Mouse (Mus musculus) forebrain, embryonic 13.5 days (tissue): ENCODE data around the gene Nnmt. TPM values are rescaled to one million over a fixed set of nuclear protein-coding genes. Genes with fewer than 3 reads are reported as not detected.

ENCODE experiments used
- ATAC-seq: fragments of 200-750 bp; cut with Nextera tagmentation; 2 replicates; pipeline ENCODE4 v1.8.0; 2017
- H3K27ac ChIP-seq: fragments of 300-500 bp; sonication (generic); 2 replicates; pipeline ENCODE4 v1.5.1; 2015; ENCODE audit warnings: inconsistent platforms, mild to moderate bottlenecking, moderate library complexity
- H3K27me3 ChIP-seq: fragments of 300-500 bp; sonication (generic); 2 replicates; pipeline ENCODE4 v1.6.1; 2015; ENCODE audit warnings: mild to moderate bottlenecking, inconsistent platforms
- H3K36me3 ChIP-seq: fragments of 300-500 bp; sonication (generic); 2 replicates; pipeline ENCODE4 v1.6.1; 2015; ENCODE audit warnings: mild to moderate bottlenecking, inconsistent platforms; ENCODE audit not compliant: poor library complexity, severe bottlenecking
- H3K4me1 ChIP-seq: fragments of 300-500 bp; sonication (generic); 2 replicates; pipeline ENCODE4 v1.6.1; 2015; ENCODE audit warnings: inconsistent platforms
- H3K4me2 ChIP-seq: fragments of 300-500 bp; sonication (generic); 2 replicates; pipeline ENCODE4 v1.6.1; 2015; ENCODE audit warnings: inconsistent platforms, mild to moderate bottlenecking, moderate library complexity
- H3K4me3 ChIP-seq: fragments of 300-500 bp; sonication (generic); 2 replicates; pipeline ENCODE4 v1.5.1; 2015; ENCODE audit warnings: mild to moderate bottlenecking, inconsistent platforms
- H3K9ac ChIP-seq: fragments of 300-500 bp; sonication (generic); 2 replicates; pipeline ENCODE4 v1.6.1; 2015; ENCODE audit warnings: mild to moderate bottlenecking, inconsistent platforms
- H3K9me3 ChIP-seq: fragments of 300-500 bp; sonication (generic); replicated peaks from 2 replicates; pipeline ENCODE4 v1.6.1; 2016; ENCODE audit warnings: inconsistent platforms
- WGBS: fragments of 180-500 bp; shearing (Covaris S2); methylation state at CpG from one replicate; pipeline ENCODE4 v1.1.7; 2015; 5-methylcytosine and 5-hydroxymethylcytosine counted together
- polyA plus RNA-seq: library from polyadenylated mRNA; unstranded; fragments of >200 nt; fragmentation: Nextera tagmentation; extraction: Ambion mirVana; gene quantifications from 2 replicates; pipeline ENCODE4 v1.2.1, GENCODE M21; 2015

Nnmt gene
- polyA plus RNA-seq, 1 experiment from 2014 or later, result not detected

- H3K9me3 ChIP-seq, result no peaks in the 10 kb centered on the region
- H3K4me3 ChIP-seq, result no peak overlapping the region
- H3K27ac ChIP-seq, result no peak overlapping the region
- ATAC-seq, result no peak
- no peaks in the 10 kb centered on the region for H3K36me3 ChIP-seq
- no peak overlapping the region for H3K4me2 ChIP-seq
- 0 out of 2 replicates have a peak, but pooled peaks cover 3% of the 10 kb centered on the region for H3K27me3 ChIP-seq
- no peaks in the 10 kb centered on the region for H3K4me1 ChIP-seq
- WGBS, result 87% methylated on average over 8 of the region's 8 CpGs
- H3K9ac ChIP-seq, result no peak overlapping the region
These were observed 13.2 kb upstream of the Nnmt start for GRCm38 (mm10) chr9:48618111-48618510.

GRCm38 (mm10) chr9:48617511-48618010, 12.6 kb upstream of the Nnmt start:
- Histone ChIP-seq H3K27me3 (0 out of 2 replicates have a peak, but pooled peaks cover 3% of the 10 kb centered on the region), H3K4me2 (no peak overlapping the region), H3K36me3 (no peaks in the 10 kb centered on the region), H3K4me1 (no peaks in the 10 kb centered on the region), H3K4me3 (no peak overlapping the region), H3K27ac (no peak overlapping the region), H3K9me3 (no peaks in the 10 kb centered on the region), H3K9ac (no peak overlapping the region)
- 94% methylated on average over 3 of the region's 3 CpGs for WGBS
- no peak for ATAC-seq

GRCm38 (mm10) chr9:48613221-48613620, 8.3 kb upstream of the Nnmt start:
- Histone ChIP-seq H3K9ac (no peak overlapping the region), H3K27me3 (no peaks in the 10 kb centered on the region), H3K4me2 (no peak overlapping the region), H3K4me1 (no peaks in the 10 kb centered on the region), H3K36me3 (no peaks in the 10 kb centered on the region), H3K4me3 (no peak overlapping the region), H3K9me3 (no peaks in the 10 kb centered on the region), H3K27ac (no peak overlapping the region)
- ATAC-seq, result no peak
- 83% methylated on average over 4 of the region's 4 CpGs for WGBS

- H3K27ac ChIP-seq, result no peak overlapping the region
- WGBS, result 84% methylated on average over 5 of the region's 5 CpGs
- no peaks in the 10 kb centered on the region for H3K36me3 ChIP-seq
- peaks cover 3% of the 10 kb centered on the region; the same call in 1 of the 2 replicates for H3K4me1 ChIP-seq
- no peak for ATAC-seq
- H3K9me3 ChIP-seq, result no peaks in the 10 kb centered on the region
- no peak overlapping the region for H3K9ac ChIP-seq
- no peak overlapping the region for H3K4me3 ChIP-seq
- no peak overlapping the region for H3K4me2 ChIP-seq
- no peaks in the 10 kb centered on the region for H3K27me3 ChIP-seq
These were observed 7.6 kb upstream of the Nnmt start for GRCm38 (mm10) chr9:48612542-48612941.

GRCm38 (mm10) chr9:48611032-48611431, 6.1 kb upstream of the Nnmt start:
- H3K27me3 ChIP-seq, result no peaks in the 10 kb centered on the region
- no peak overlapping the region for H3K27ac ChIP-seq
- no peak for ATAC-seq
- H3K4me3 ChIP-seq, result no peak overlapping the region
- no peak overlapping the region for H3K9ac ChIP-seq
- no peak overlapping the region for H3K4me2 ChIP-seq
- H3K4me1 ChIP-seq, result peaks cover 5% of the 10 kb centered on the region; the same call in 1 of the 2 replicates
- H3K9me3 ChIP-seq, result no peaks in the 10 kb centered on the region
- 45% methylated on average over 1 of the region's 1 CpGs for WGBS
- no peaks in the 10 kb centered on the region for H3K36me3 ChIP-seq

- no peak overlapping the region for H3K27ac ChIP-seq
- no peak for ATAC-seq
- H3K36me3 ChIP-seq, result no peaks in the 10 kb centered on the region
- no peak overlapping the region for H3K4me3 ChIP-seq
- H3K9ac ChIP-seq, result no peak overlapping the region
- H3K4me1 ChIP-seq, result peaks cover 5% of the 10 kb centered on the region; the same call in 1 of the 2 replicates
- WGBS, result 84% methylated on average over 4 of the region's 4 CpGs
- no peaks in the 10 kb centered on the region for H3K27me3 ChIP-seq
- H3K4me2 ChIP-seq, result no peak overlapping the region
- no peaks in the 10 kb centered on the region for H3K9me3 ChIP-seq
These were observed 4.8 kb upstream of the Nnmt start for GRCm38 (mm10) chr9:48609734-48610133.

GRCm38 (mm10) chr9:48607417-48607816, 2.5 kb upstream of the Nnmt start:
- no peak overlapping the region for H3K9ac ChIP-seq
- H3K4me3 ChIP-seq, result no peak overlapping the region
- H3K4me1 ChIP-seq, result peaks cover 5% of the 10 kb centered on the region; the same call in 1 of the 2 replicates
- no peak overlapping the region for H3K27ac ChIP-seq
- no peak for ATAC-seq
- 0 out of 2 replicates have a peak, but pooled peaks cover 3% of the 10 kb centered on the region for H3K27me3 ChIP-seq
- H3K9me3 ChIP-seq, result no peaks in the 10 kb centered on the region
- no peak overlapping the region for H3K4me2 ChIP-seq
- H3K36me3 ChIP-seq, result no peaks in the 10 kb centered on the region
- 27% methylated on average over 7 of the region's 7 CpGs for WGBS

- H3K36me3 ChIP-seq, result no peaks in the 10 kb centered on the region
- no peak overlapping the region for H3K4me3 ChIP-seq
- H3K27ac ChIP-seq, result no peak overlapping the region
- 0 out of 2 replicates have a peak, but pooled peaks cover 3% of the 10 kb centered on the region for H3K27me3 ChIP-seq
- H3K9ac ChIP-seq, result no peak overlapping the region
- no peaks in the 10 kb centered on the region for H3K9me3 ChIP-seq
- ATAC-seq, result no peak
- 85% methylated on average over 7 of the region's 7 CpGs for WGBS
- H3K4me1 ChIP-seq, result peaks cover 5% of the 10 kb centered on the region; the same call in 1 of the 2 replicates
- H3K4me2 ChIP-seq, result no peak overlapping the region
These were observed 1.2 kb upstream of the Nnmt start for GRCm38 (mm10) chr9:48606171-48606570.

- no peak overlapping the region for H3K27ac ChIP-seq
- no peak for ATAC-seq
- no peak overlapping the region for H3K9ac ChIP-seq
- no peak overlapping the region for H3K4me3 ChIP-seq
- H3K36me3 ChIP-seq, result no peaks in the 10 kb centered on the region
- H3K4me1 ChIP-seq, result peaks cover 5% of the 10 kb centered on the region; the same call in 1 of the 2 replicates
- 0 out of 2 replicates have a peak, but pooled peaks cover 3% of the 10 kb centered on the region for H3K27me3 ChIP-seq
- no peak overlapping the region for H3K4me2 ChIP-seq
- WGBS, result 91% methylated on average over 5 of the region's 5 CpGs
- no peaks in the 10 kb centered on the region for H3K9me3 ChIP-seq
These were observed 744 bp upstream of the Nnmt start for GRCm38 (mm10) chr9:48605697-48606096.

GRCm38 (mm10) chr9:48604226-48604625, 727 bp downstream of the Nnmt start:
- Histone ChIP-seq H3K27ac (no peak overlapping the region), H3K4me3 (no peak overlapping the region), H3K4me2 (no peak overlapping the region), H3K4me1 (peaks cover 5% of the 10 kb centered on the region; the same call in 1 of the 2 replicates), H3K36me3 (no peaks in the 10 kb centered on the region), H3K9me3 (no peaks in the 10 kb centered on the region), H3K27me3 (0 out of 2 replicates have a peak, but pooled peaks cover 3% of the 10 kb centered on the region), H3K9ac (no peak overlapping the region)
- 60% methylated on average over 1 of the region's 1 CpGs for whole genome bisulfite sequencing
- no peak for ATAC-seq

GRCm38 (mm10) chr9:48600881-48601280, 4.1 kb downstream of the Nnmt start:
- H3K4me2 ChIP-seq, result no peak overlapping the region
- no peak for ATAC-seq
- no peaks in the 10 kb centered on the region for H3K9me3 ChIP-seq
- H3K4me1 ChIP-seq, result peaks cover 5% of the 10 kb centered on the region; the same call in 1 of the 2 replicates
- H3K27ac ChIP-seq, result no peak overlapping the region
- no peaks in the 10 kb centered on the region for H3K36me3 ChIP-seq
- 0 out of 2 replicates have a peak, but pooled peaks cover 3% of the 10 kb centered on the region for H3K27me3 ChIP-seq
- no peak overlapping the region for H3K4me3 ChIP-seq
- no peak overlapping the region for H3K9ac ChIP-seq
- 77% methylated on average over 9 of the region's 9 CpGs for WGBS

- H3K36me3 ChIP-seq, result no peaks in the 10 kb centered on the region
- H3K27ac ChIP-seq, result no peak overlapping the region
- peaks cover 5% of the 10 kb centered on the region; the same call in 1 of the 2 replicates for H3K4me1 ChIP-seq
- no peak overlapping the region for H3K4me3 ChIP-seq
- H3K9ac ChIP-seq, result no peak overlapping the region
- no peak for ATAC-seq
- no peak overlapping the region for H3K4me2 ChIP-seq
- H3K27me3 ChIP-seq, result 0 out of 2 replicates have a peak, but pooled peaks cover 3% of the 10 kb centered on the region
- H3K9me3 ChIP-seq, result no peaks in the 10 kb centered on the region
- WGBS, result 56% methylated on average over 2 of the region's 2 CpGs
These were observed 4.9 kb downstream of the Nnmt start for GRCm38 (mm10) chr9:48600066-48600465.

GRCm38 (mm10) chr9:48597494-48597893, 7.5 kb downstream of the Nnmt start:
- Histone ChIP-seq H3K4me2 (no peak overlapping the region), H3K9ac (no peak overlapping the region), H3K4me1 (peaks cover 5% of the 10 kb centered on the region; the same call in 1 of the 2 replicates), H3K27ac (no peak overlapping the region), H3K27me3 (no peaks in the 10 kb centered on the region), H3K9me3 (no peaks in the 10 kb centered on the region), H3K36me3 (no peaks in the 10 kb centered on the region), H3K4me3 (no peak overlapping the region)
- no peak for ATAC-seq
- 76% methylated on average over 5 of the region's 5 CpGs for WGBS
